ENCODE assay signal across 9 mouse cellular contexts in the genomic region with DNA sequence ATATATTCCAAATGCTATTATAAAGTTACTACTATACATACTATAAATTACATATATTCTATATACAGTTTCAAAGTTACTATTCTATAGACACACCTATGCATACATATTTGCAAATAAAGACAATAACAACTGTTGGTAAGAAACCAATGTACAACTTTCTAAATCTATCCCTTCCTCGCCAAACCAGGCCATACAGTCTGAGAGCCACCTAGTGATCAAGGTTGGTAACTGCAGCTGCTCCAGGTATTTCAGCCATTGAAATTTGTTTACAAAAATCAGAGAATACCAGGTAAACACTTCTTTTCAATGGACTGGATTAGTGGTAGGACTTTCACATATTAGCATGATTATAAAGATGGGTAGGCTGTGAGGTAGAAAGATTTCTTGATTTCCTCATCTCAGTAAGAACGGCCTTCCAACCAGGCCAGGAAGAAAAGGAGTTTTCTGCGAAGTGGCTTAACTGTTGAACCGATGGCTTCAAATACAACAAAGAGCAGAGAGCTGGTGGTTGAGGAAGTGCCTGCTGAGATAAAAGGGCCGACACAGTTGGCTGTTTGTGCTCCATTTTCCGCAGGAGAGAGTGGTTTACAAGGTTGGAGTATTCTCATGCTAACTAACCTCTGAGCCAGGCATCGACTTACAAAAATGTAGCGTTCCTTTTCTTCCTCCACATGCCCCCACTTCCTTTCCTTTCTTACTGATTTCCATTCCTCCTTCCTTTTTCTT. TPM values are rescaled to one million over a fixed set of nuclear protein-coding genes. Genes with fewer than 3 reads are reported as not detected.
DNase-seq lines count a peak whose midpoint lies in the region; ATAC-seq and TF ChIP-seq lines count a peak whose summit lies in the region.
"Had no signal": no experiment of that assay in that cellular context is flagged by ENCODE, and none has a peak within 500 bp of the region (broad histone marks: within the 10 kb centered on the region; RNA-seq: fewer than 3 reads in every experiment).

No protein-coding gene starts in this region.

- peak; percentile 86 for TF ChIP-seq CTCF in lung, embryonic 14.5 days (IDR thresholded peaks at IDR 0.05; ENCODE audit: low read depth)

- H3K9me3 ChIP-seq in lung, embryonic 14.5 days (ENCODE audit: low read depth, low read length), result no peaks in the 10 kb centered on the region

- H3K4me3 ChIP-seq in lung, embryonic 14.5 days (ENCODE audit: low read depth, low read length), result no peak overlapping the region

- H3K27ac ChIP-seq in lung, embryonic 14.5 days (ENCODE audit: low read depth), result no peak overlapping the region

- WGBS in lung, embryonic 14.5 days, result 24% methylated on average over 8 of the region's 8 CpGs

- no peak for ATAC-seq in lung, embryonic 14.5 days (ENCODE audit: insufficient read depth)
- ATAC-seq in erythroblast, adult 5-6 weeks (replicated peaks; ENCODE audit: low FRiP score, poor library complexity, severe bottlenecking), result peak; percentile 57; the same call in 1 of the 2 replicates
- 0 out of 2 replicates have a peak, but pooled peaks have one; percentile 51 for ATAC-seq in monocyte, adult 5-6 weeks (replicated peaks; ENCODE audit: insufficient number of reproducible peaks, low FRiP score, low TSS enrichment, poor library complexity, severe bottlenecking)

- H3K27me3 ChIP-seq in lung, embryonic 14.5 days (ENCODE audit: insufficient read depth, low read length), result no peaks in the 10 kb centered on the region

- no peak overlapping the region for H3K9ac ChIP-seq in lung, embryonic 14.5 days

- no peaks in the 10 kb centered on the region for H3K4me1 ChIP-seq in lung, embryonic 14.5 days (ENCODE audit: insufficient read depth)

- no peak overlapping the region for H3K4me2 ChIP-seq in lung, embryonic 14.5 days

- peak; percentile 79 for DNase-seq in lung, embryonic 14.5 days
- no peak for DNase-seq in lung, postnatal 14 days
- DNase-seq in T-cell, adult 2 months (ENCODE audit: low spot score), result peak; percentile 34
- peak; percentile 71 for DNase-seq in induced T-regulatory cell, adult 2 months (ENCODE audit: low read depth)
- no peak for DNase-seq in right cerebral cortex, postnatal 36 days (ENCODE audit: low spot score in 2 of 2)
- DNase-seq in layer of hippocampus, adult 11-12 months (ENCODE audit: low spot score), result no peak

- no peaks in the 10 kb centered on the region for H3K36me3 ChIP-seq in lung, embryonic 14.5 days (ENCODE audit: insufficient read depth)

RNA-seq across cellular contexts. Expression of gene Epha1, which starts 7.5 kb away (rescaled TPM):
- polyA plus RNA-seq in lung, embryonic 14.5 days (2014; fragmentation: Nextera tagmentation; extraction: Ambion mirVana), result 5.7 and 7.0 TPM in 2 replicates
- not detected in 2 replicates for total RNA-seq in erythroblast, adult 5-6 weeks (2015; ENCODE audit: low replicate concordance)
- not detected in 2 replicates for total RNA-seq in erythroblast, adult 5-6 weeks (2017; ENCODE audit: low replicate concordance)
- total RNA-seq in monocyte, adult 5-6 weeks (2017), result 0.29 to 0.43 TPM in 2 of 3 replicates, not detected in the other

RNA-seq across cellular contexts. Expression of gene Tas2r143, which starts 19.5 kb away (rescaled TPM):
- polyA plus RNA-seq in lung, embryonic 14.5 days (2014; fragmentation: Nextera tagmentation; extraction: Ambion mirVana), result not detected in 2 replicates
- not detected in 2 replicates for total RNA-seq in erythroblast, adult 5-6 weeks (2015; ENCODE audit: low replicate concordance)
- not detected in 2 replicates for total RNA-seq in erythroblast, adult 5-6 weeks (2017; ENCODE audit: low replicate concordance)
- 2.9 to 4.2 TPM in 2 of 3 replicates, not detected in the other for total RNA-seq in monocyte, adult 5-6 weeks (2017)

RNA-seq across cellular contexts. Expression of gene Tas2r135, which starts 24.7 kb away (rescaled TPM):
- not detected in 2 replicates for polyA plus RNA-seq in lung, embryonic 14.5 days (2014; fragmentation: Nextera tagmentation; extraction: Ambion mirVana)
- not detected in 2 replicates for total RNA-seq in erythroblast, adult 5-6 weeks (2015; ENCODE audit: low replicate concordance)
- total RNA-seq in erythroblast, adult 5-6 weeks (2017; ENCODE audit: low replicate concordance), result not detected in 2 replicates
- total RNA-seq in monocyte, adult 5-6 weeks (2017), result 1.6 TPM in 1 of 3 replicates, not detected in the others
- polyA plus RNA-seq: gonadal fat pad, adult 2 months had no signal

RNA-seq across cellular contexts. Expression of gene Zyx, which starts 31.1 kb away (rescaled TPM):
- 194 and 198 TPM in 2 replicates for polyA plus RNA-seq in lung, embryonic 14.5 days (2014; fragmentation: Nextera tagmentation; extraction: Ambion mirVana)
- total RNA-seq in erythroblast, adult 5-6 weeks (2015; ENCODE audit: low replicate concordance), result 74.0 and 87.0 TPM in 2 replicates
- total RNA-seq in erythroblast, adult 5-6 weeks (2017; ENCODE audit: low replicate concordance), result 7.7 and 14.1 TPM in 2 replicates
- 102 to 184 TPM (median 117 TPM) in 3 replicates for total RNA-seq in monocyte, adult 5-6 weeks (2017)

RNA-seq across cellular contexts. Expression of gene Tas2r126, which starts 53.8 kb away (rescaled TPM):
- polyA plus RNA-seq in lung, embryonic 14.5 days (2014; fragmentation: Nextera tagmentation; extraction: Ambion mirVana), result not detected in 2 replicates
- total RNA-seq in erythroblast, adult 5-6 weeks (2015; ENCODE audit: low replicate concordance), result not detected in 2 replicates
- not detected in 2 replicates for total RNA-seq in erythroblast, adult 5-6 weeks (2017; ENCODE audit: low replicate concordance)
- 1.1 TPM in 1 of 3 replicates, not detected in the others for total RNA-seq in monocyte, adult 5-6 weeks (2017)
- polyA plus RNA-seq: gonadal fat pad, adult 2 months had no signal

Comparison
In these comparisons a context has a peak if more than half of its experiments do, and no peak if none do; other contexts are left out.
1. DNase-seq: peak in lung, embryonic 14.5 days (single experiment), T-cell, adult 2 months (single experiment) and induced T-regulatory cell, adult 2 months (single experiment); none in lung, postnatal 14 days (single experiment), right cerebral cortex, postnatal 36 days (0 of 2) and layer of hippocampus, adult 11-12 months (single experiment).